Mouse (Mus musculus) left cerebral cortex, postnatal 10 days (tissue): ENCODE results near the gene Prkcq. TPM values are rescaled to one million over a fixed set of nuclear protein-coding genes. Genes with fewer than 3 reads are reported as not detected.
A peak's percentile ranks its signal among the peaks of the same experiment; 100 is the strongest.

Experiments
- DNase-seq, 2 experiments: peaks; one replicate each; pipeline ENCODE4 v3.0.0; 2021 to 2022; ENCODE audit warnings: low spot score in 2 of 2, mixed read lengths in 1 of 2; ENCODE audit errors: extremely low spot score in 1 of 2
- intact Hi-C: fragments of 180-260 bp; cut with DNase I; formaldehyde crosslinking; loops from one replicate; pipeline ENCODE4 v1.15.1; 2025
- total RNA-seq, 2 experiments: library from RNA; stranded (reverse); gene quantifications; 2 replicates each; pipeline ENCODE4 v1.2.3; 2021

Gene Prkcq
- total RNA-seq, 2 experiments from 2014 or later, result 8.4 to 9.5 TPM

GRCm38 (mm10) chr2:11209335-11209734 lies 37.4 kb downstream of the Prkcq start:
- DNase-seq, result no peak
- intact Hi-C loops, result no loop called here

DNA sequence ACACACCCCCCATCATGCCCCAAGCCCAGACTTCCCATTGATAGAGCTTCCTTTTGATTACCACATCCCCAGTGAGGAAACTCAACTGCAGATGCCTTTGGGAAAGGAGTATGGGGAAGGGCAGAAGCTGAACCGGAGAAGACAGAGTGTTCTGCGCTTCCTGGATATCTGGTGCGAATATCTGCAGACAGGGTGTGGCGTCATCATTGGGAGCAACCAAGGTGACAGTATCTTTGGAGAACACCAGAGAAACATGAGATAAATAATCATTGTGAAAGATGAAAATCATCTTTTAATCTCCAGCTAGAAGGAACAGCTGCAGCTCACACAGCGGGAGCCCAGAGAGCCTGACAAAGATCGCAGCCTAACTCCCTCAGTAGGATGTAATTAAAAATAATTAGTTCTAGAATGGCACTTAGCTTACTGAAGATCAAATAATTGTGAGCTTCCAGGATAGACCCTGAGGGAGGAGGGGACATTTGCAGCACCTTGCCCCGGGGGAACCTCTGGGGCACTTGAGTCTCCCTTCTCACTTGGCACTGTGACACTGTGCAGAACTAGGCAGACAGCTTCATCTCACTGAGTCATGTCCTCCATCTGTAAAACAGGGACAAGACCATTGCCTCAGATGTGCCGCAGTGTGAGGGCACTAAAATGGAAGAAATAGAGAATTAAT lies 38.5 kb downstream of the Prkcq start:
- DNase-seq, result no peak
- intact Hi-C loops, result no loop called here

DNA sequence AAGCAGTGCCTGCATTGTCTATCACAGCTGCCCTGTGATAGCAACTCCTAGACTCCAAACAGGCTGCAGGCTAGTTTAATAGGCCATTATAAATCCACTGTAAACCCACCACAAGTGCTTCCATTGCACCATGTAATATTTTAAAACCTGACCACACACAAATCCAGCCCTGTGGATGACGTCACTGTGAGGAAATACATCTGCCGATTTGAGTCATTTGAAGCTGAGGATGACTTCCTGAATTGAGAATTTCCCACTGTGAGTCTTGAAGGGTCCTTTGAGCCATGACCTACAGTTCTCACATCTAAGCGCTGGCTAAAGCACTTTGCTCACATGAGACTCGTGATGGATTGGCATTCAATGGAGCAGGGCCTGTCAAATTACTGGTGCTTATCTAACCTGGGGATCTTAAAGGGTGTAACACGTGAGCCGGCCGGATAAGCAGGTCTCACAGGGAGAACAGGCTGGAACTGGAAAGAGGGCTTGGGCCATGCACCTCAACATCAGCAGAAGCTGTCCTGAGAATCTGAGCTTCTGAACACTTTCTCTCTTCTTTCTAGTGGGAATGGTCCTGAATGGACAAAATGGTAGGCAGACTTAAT lies 40.2 kb downstream of the Prkcq start:
- DNase-seq, result no peak
- intact Hi-C loops, result no loop called here

DNA sequence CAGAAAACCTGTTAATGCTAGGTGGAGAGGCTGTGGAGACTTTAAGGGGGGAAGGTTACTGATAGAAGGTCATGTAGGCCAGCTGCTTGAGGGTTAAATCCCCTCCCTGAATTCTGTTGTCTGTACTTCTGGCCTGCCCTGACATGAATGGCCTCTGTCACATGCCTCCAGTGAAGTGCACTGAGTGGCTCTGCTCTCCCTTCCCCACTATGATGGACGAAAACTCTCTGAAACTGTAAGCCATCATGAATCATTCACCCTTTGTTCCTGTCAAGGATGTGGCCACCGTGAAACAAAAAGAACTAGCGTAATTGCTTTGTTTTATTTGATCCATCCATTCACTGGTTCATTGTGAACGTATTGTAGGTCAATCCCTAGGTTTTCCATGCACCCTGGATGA lies 44.5 kb downstream of the Prkcq start:
- intact Hi-C loops, result no loop called here
- no peak for DNase-seq

- intact Hi-C loops, result no loop called here
- no peak for DNase-seq
Measured at GRCm38 (mm10) chr2:11216847-11217246, 44.9 kb downstream of the Prkcq start.

DNA sequence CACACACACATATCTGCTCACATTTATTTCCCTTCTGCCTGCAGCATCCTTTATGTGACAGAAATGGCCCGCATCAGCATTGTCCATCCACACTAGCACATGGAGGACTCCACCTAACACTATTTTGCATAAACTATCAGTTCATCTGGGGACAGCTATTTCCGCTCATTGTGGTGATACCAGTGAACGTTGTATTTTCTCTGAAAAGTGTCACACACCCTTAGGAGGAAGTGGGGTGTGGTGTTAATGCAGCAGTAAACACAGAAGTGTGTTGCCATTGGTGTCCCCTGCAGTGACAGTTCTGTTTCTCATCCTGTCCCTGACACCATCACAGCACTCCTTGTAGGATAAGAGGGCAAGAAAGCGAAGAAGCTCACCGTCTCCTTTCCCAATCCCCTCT lies 46.2 kb downstream of the Prkcq start:
- DNase-seq, result no peak
- intact Hi-C loops, result no loop called here

- intact Hi-C loops, result no loop called here
Measured at GRCm38 (mm10) chr2:11219262-11219661, 47.4 kb downstream of the Prkcq start.

DNA sequence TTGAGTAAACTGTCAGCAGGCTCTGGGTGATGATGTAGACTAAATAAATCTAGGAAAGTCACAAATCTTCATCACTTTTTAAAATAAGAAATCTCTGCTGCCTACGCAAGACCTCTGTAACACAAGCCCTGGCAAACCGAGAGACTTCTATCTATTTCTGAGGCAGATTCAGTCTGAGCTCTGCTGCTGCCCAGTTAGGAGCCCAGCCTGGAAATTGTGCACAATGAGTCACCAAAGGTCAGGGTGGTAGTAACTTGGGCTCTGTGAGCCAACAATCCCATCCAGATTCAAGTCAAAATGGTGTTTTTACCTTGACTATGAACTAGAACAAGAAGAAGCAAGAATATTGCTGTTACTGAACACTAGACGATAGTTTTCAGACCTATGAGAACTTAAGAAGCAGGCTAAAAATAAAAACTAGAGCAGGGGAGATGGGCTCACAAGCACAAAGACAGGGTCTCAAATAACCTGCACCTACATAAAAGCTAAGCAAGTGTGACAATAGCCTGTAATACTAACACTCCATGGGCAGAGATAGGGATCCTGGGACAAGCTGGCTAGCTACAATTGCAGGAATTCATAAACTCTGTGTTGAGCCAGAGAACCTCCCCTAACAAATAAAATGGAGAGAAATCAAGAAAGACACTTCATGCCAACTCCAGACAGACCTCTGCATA lies 53.0 kb downstream of the Prkcq start:
- intact Hi-C loops, result no loop called here

More at GRCm38 (mm10) chr2:11219262-11219661, 47.4 kb downstream of the Prkcq start:
- DNase-seq, result no peak

DNA sequence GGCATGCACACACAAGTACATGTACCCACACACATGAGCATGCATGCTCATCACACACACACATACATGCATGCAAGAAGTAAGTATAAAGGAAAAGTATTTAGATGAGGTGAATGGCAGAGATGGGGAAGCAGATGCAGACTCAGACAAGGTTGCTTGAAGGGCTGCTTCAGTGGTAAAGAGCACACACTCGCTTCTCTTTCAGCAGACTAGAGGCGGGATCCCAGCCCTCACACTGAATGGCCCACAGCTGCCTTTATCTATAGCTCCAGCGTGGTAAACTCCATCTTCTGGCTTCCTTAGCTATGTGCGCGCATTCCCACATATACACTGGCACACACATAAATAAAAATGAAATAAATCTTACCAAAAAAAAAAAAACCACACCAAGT lies 53.6 kb downstream of the Prkcq start:
- intact Hi-C loops, result no loop called here
- no peak for DNase-seq

More for the DNA sequence above, 53.0 kb downstream of the Prkcq start:
- DNase-seq, result no peak

- intact Hi-C loops, result no loop called here
Measured at GRCm38 (mm10) chr2:11226555-11226954, 54.6 kb downstream of the Prkcq start.

DNA sequence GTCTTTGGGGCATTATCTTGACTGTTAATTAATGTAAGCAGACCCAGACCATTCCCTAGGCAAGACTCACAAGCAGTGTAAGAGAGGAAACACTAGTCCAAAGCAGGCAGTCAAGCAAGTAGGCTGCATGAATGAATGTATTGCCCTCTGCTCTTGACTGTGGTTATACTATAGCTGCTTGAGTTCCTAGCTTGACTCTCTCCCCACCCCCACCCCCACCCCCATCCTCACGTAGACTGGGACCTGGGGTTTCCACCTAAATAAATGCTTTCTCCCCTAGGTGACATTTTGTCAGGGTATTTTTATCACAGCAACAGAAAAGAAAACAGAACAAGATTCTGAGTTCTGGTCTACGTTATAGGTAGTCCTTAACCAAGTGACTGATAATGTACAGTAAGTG lies 57.2 kb downstream of the Prkcq start:
- intact Hi-C loops, result no loop called here
- no peak for DNase-seq

More at GRCm38 (mm10) chr2:11226555-11226954, 54.6 kb downstream of the Prkcq start:
- DNase-seq, result no peak

- no peak for DNase-seq
- intact Hi-C loops, result no loop called here
Measured at GRCm38 (mm10) chr2:11231118-11231517, 59.2 kb downstream of the Prkcq start.

DNA sequence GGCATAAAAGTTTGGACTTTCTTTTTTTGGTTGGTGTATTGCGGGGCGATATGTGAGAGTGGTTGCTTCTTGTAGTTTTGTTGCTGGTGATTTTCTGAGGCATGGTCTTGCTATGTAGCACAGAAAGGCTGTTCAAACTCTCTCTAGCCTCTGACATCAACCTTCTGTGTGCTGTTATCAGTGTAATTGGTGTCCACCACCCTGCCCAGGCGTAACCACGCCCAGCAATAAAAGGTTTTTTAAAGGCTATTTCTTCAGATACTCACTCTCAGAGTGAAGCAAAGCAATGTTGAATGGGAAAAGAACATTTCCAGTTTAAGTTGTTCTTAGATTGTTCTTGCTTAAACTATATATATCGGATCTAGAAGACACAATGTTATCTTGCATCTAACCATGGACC lies 60.1 kb downstream of the Prkcq start:
- intact Hi-C loops, result no loop called here
- DNase-seq, result no peak

- intact Hi-C loops, result no loop called here
- no peak for DNase-seq
Measured at GRCm38 (mm10) chr2:11238254-11238653, 66.3 kb downstream of the Prkcq start.

GRCm38 (mm10) chr2:11239523-11239922 lies 67.6 kb downstream of the Prkcq start:
- intact Hi-C loops, result no loop called here
- DNase-seq, result no peak

DNA sequence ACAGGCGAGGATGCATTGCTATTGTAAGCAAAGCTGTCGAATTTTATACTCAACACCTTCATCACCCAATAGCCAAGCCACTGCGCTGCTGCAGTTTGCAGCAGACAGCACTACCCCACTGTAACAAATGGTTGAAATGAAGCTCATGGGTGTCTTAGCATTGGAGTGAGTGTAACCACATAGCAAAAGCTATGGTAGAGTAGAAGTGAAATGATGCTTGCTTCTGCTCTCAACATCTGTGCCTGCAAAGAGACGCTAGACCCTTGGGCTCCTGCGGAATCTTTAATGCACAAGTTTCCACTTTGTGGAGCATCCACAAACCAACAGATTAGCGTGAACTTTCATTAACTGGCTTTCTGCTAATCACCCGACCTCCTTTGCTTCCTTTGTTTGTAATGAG lies 74.0 kb downstream of the Prkcq start:
- no peak for DNase-seq
- intact Hi-C loops, result no loop called here

GRCm38 (mm10) chr2:11253945-11254344 lies 82.0 kb downstream of the Prkcq start:
- intact Hi-C loops, result no loop called here
- DNase-seq, result peak in 1 of 2 experiments; percentile 32

DNA sequence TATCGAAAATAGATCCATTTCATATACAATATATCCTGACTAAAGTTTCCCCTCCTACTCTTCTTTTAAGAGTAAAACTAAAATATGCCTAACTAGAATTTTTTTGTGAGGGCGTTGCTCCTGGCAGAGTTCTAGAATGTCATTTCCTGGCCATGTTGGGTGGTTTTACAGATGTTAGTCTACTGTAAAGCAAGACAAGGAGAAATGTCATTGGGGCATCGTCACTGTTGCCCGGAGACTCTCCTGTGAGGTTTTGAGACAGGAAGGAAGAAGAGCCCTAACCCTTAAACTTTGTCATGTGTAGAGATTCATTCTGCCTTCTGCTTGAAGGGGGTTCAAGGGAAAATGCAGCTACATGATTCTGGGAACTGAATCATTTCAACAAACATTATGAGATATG lies 82.5 kb downstream of the Prkcq start:
- DNase-seq, result no peak
- intact Hi-C loops, result no loop called here

- intact Hi-C loops, result no loop called here
- DNase-seq, result no peak
Measured at GRCm38 (mm10) chr2:11257260-11257850, 85.4 kb downstream of the Prkcq start.

- intact Hi-C loops, result no loop called here
- DNase-seq, result no peak
Measured at GRCm38 (mm10) chr2:11258181-11258580, 86.3 kb downstream of the Prkcq start.
